Mouse (Mus musculus): ENCODE measurements around the gene Haspin. TPM values are rescaled to one million over a fixed set of nuclear protein-coding genes. Genes with fewer than 3 reads are reported as not detected.

Haspin gene
- total and polyA plus RNA-seq, 3 experiments = 0.16 to 0.23 (median 0.16) TPM

- H3K4me3 ChIP-seq = no peak overlapping the region
- H3K4me1 ChIP-seq (ENCODE audit: control insufficient read depth, insufficient read depth, low read length) = no peaks in the 10 kb centered on the region; the same call in 1 of the 2 replicates
- no peaks in the 10 kb centered on the region for H3K36me3 ChIP-seq (ENCODE audit: control insufficient read depth, insufficient read depth, low read length)
- intact Hi-C loops (cut with DNase I) = loop anchor here (5.0 kb wide), 1 partner anchor 146 kb away; no protein-coding TSS in a partner anchor
- whole genome bisulfite sequencing = 40% methylated on average over 6 of the region's 6 CpGs
- no peak for TF ChIP-seq EP300 (IDR thresholded peaks at IDR 0.05; ENCODE audit: insufficient read depth, low read depth, low read length)
- no peak for TF ChIP-seq CTCF (IDR thresholded peaks at IDR 0.05)
- TF ChIP-seq POLR2A (IDR thresholded peaks at IDR 0.05; ENCODE audit: insufficient read depth, low read depth, low read length) = no peak
- no peaks in the 10 kb centered on the region for H3K79me2 ChIP-seq (replicated peaks; ENCODE audit: control insufficient read depth, insufficient read depth, low read length)
- H3K9ac ChIP-seq (ENCODE audit: low read depth, low read length) = no peak overlapping the region
- no peaks in the 10 kb centered on the region for H3K27me3 ChIP-seq (ENCODE audit: control insufficient read depth, insufficient read depth, low read length)
- no peak overlapping the region for H3K27ac ChIP-seq
- DNase-seq = no peak
Measured at GRCm38 (mm10) chr11:73136587-73136986, 1.5 kb downstream of the Haspin start.

- WGBS = 84% methylated on average over 5 of the region's 5 CpGs
- no peak for DNase-seq
- Histone ChIP-seq H3K4me1 (ENCODE audit: control insufficient read depth, insufficient read depth, low read length) (no peaks in the 10 kb centered on the region; the same call in none of the 2 replicates), H3K36me3 (ENCODE audit: control insufficient read depth, insufficient read depth, low read length) (no peaks in the 10 kb centered on the region), H3K79me2 (replicated peaks; ENCODE audit: control insufficient read depth, insufficient read depth, low read length) (no peaks in the 10 kb centered on the region), H3K27me3 (ENCODE audit: control insufficient read depth, insufficient read depth, low read length) (no peaks in the 10 kb centered on the region), H3K4me3 (no peak overlapping the region), H3K27ac (no peak overlapping the region), H3K9ac (ENCODE audit: low read depth, low read length) (no peak overlapping the region)
- intact Hi-C loops (cut with DNase I) = no loop called here
- no peak for TF ChIP-seq POLR2A (IDR thresholded peaks at IDR 0.05; ENCODE audit: insufficient read depth, low read depth, low read length)
- no peak for TF ChIP-seq EP300 (IDR thresholded peaks at IDR 0.05; ENCODE audit: insufficient read depth, low read depth, low read length)
- no peak for TF ChIP-seq CTCF (IDR thresholded peaks at IDR 0.05)
Measured at GRCm38 (mm10) chr11:73134222-73134621, 3.9 kb downstream of the Haspin start.

DNA sequence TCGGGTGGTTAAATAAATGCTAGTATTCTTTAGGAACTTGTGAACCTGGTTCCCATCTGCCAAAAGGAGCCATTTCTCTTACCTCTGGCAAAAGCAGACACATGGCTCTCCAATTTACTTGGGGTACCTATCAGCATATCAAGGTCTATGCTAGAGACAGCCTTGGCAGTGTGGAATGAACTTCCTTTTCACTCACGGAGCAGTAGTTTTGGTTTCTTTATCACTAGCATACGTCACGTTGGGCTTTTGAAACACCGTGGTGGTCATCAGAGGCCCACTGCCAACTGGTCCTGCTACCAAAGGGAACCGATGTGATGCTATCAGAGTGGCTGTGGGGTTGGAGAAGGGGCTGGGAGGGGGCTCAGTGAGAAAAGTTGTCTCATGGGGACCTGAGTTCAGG lies 5.1 kb downstream of the Haspin start:
- Histone ChIP-seq H3K79me2 (replicated peaks; ENCODE audit: control insufficient read depth, insufficient read depth, low read length) (no peaks in the 10 kb centered on the region), H3K27ac (no peak overlapping the region), H3K9ac (ENCODE audit: low read depth, low read length) (no peak overlapping the region), H3K27me3 (ENCODE audit: control insufficient read depth, insufficient read depth, low read length) (no peaks in the 10 kb centered on the region), H3K4me3 (no peak overlapping the region), H3K36me3 (ENCODE audit: control insufficient read depth, insufficient read depth, low read length) (no peaks in the 10 kb centered on the region), H3K4me1 (ENCODE audit: control insufficient read depth, insufficient read depth, low read length) (no peaks in the 10 kb centered on the region; the same call in none of the 2 replicates)
- intact Hi-C loops (cut with DNase I) = no loop called here
- TF ChIP-seq POLR2A (IDR thresholded peaks at IDR 0.05; ENCODE audit: insufficient read depth, low read depth, low read length) (no peak), CTCF (IDR thresholded peaks at IDR 0.05) (no peak), EP300 (IDR thresholded peaks at IDR 0.05; ENCODE audit: insufficient read depth, low read depth, low read length) (no peak)
- WGBS = 77% methylated on average over 6 of the region's 6 CpGs
- DNase-seq = no peak

GRCm38 (mm10) chr11:73131020-73131419 lies 7.1 kb downstream of the Haspin start:
- Histone ChIP-seq H3K4me1 (ENCODE audit: control insufficient read depth, insufficient read depth, low read length) (no peaks in the 10 kb centered on the region; the same call in 1 of the 2 replicates), H3K36me3 (ENCODE audit: control insufficient read depth, insufficient read depth, low read length) (no peaks in the 10 kb centered on the region), H3K27ac (no peak overlapping the region), H3K4me3 (no peak overlapping the region), H3K79me2 (replicated peaks; ENCODE audit: control insufficient read depth, insufficient read depth, low read length) (no peaks in the 10 kb centered on the region), H3K27me3 (ENCODE audit: control insufficient read depth, insufficient read depth, low read length) (no peaks in the 10 kb centered on the region), H3K9ac (ENCODE audit: low read depth, low read length) (no peak overlapping the region)
- peak; percentile 56 for TF ChIP-seq CTCF (IDR thresholded peaks at IDR 0.05)
- no peak for TF ChIP-seq POLR2A (IDR thresholded peaks at IDR 0.05; ENCODE audit: insufficient read depth, low read depth, low read length)
- 59% methylated on average over 7 of the region's 7 CpGs for WGBS
- intact Hi-C loops (cut with DNase I) = no loop called here
- peak in 1 of 2 experiments; percentile 24 for DNase-seq

DNA sequence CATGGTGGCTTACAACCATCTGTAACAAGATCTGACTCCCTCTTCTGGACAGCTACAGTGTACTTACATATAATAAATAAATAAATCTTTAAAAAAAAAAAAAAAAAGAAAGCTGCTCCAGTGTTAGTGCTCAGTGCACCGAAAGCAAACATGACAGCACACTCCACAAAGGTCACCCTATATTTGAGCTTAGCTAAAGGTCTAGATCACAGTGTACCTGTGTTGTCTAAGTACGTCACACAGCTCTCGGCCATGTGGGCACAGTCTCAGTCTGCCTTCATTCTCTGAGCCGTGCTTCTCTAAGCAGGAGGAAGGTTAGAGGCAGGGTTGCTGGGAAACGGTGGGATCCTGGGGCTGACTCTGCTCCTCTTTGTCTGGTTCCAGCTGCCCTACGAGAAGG lies 11.6 kb downstream of the Haspin start:
- Histone ChIP-seq H3K4me3 (no peak overlapping the region), H3K4me1 (ENCODE audit: control insufficient read depth, insufficient read depth, low read length) (no peaks in the 10 kb centered on the region; the same call in 1 of the 2 replicates), H3K27ac (no peak overlapping the region), H3K36me3 (ENCODE audit: control insufficient read depth, insufficient read depth, low read length) (no peaks in the 10 kb centered on the region), H3K27me3 (ENCODE audit: control insufficient read depth, insufficient read depth, low read length) (no peaks in the 10 kb centered on the region), H3K9ac (ENCODE audit: low read depth, low read length) (no peak overlapping the region), H3K79me2 (replicated peaks; ENCODE audit: control insufficient read depth, insufficient read depth, low read length) (no peaks in the 10 kb centered on the region)
- WGBS = 93% methylated on average over 6 of the region's 6 CpGs
- no peak for DNase-seq
- TF ChIP-seq POLR2A (IDR thresholded peaks at IDR 0.05; ENCODE audit: insufficient read depth, low read depth, low read length) (no peak), EP300 (IDR thresholded peaks at IDR 0.05; ENCODE audit: insufficient read depth, low read depth, low read length) (no peak), CTCF (IDR thresholded peaks at IDR 0.05) (no peak)
- intact Hi-C loops (cut with DNase I) = no loop called here

- Histone ChIP-seq H3K9ac (ENCODE audit: low read depth, low read length) (no peak overlapping the region), H3K36me3 (ENCODE audit: control insufficient read depth, insufficient read depth, low read length) (no peaks in the 10 kb centered on the region), H3K4me1 (ENCODE audit: control insufficient read depth, insufficient read depth, low read length) (no peaks in the 10 kb centered on the region; the same call in 1 of the 2 replicates), H3K4me3 (no peak overlapping the region), H3K27ac (no peak overlapping the region), H3K27me3 (ENCODE audit: control insufficient read depth, insufficient read depth, low read length) (no peaks in the 10 kb centered on the region), H3K79me2 (replicated peaks; ENCODE audit: control insufficient read depth, insufficient read depth, low read length) (no peaks in the 10 kb centered on the region)
- no peak for TF ChIP-seq POLR2A (IDR thresholded peaks at IDR 0.05; ENCODE audit: insufficient read depth, low read depth, low read length)
- TF ChIP-seq CTCF (IDR thresholded peaks at IDR 0.05) = no peak
- TF ChIP-seq EP300 (IDR thresholded peaks at IDR 0.05; ENCODE audit: insufficient read depth, low read depth, low read length) = no peak
- intact Hi-C loops (cut with DNase I) = no loop called here
- DNase-seq = no peak
- 79% methylated on average over 6 of the region's 6 CpGs for WGBS
Measured at GRCm38 (mm10) chr11:73111414-73111813, 26.7 kb downstream of the Haspin start.

Measured in heart, adult 2 months (tissue).